1 mouse cellular context compared by ENCODE assay signal in genomic region chr4:119275726-119276125, GRCm38 (mm10).
TF ChIP-seq lines count a peak whose summit lies in the region.

No protein-coding gene starts in this region.

TF ChIP-seq in CH12.LX, 34 proteins besides CTCF, POLR2A, EP300 and RAD21:
- TF ChIP-seq ZC3H11A (IDR thresholded peaks at IDR 0.05; ENCODE audit: low read depth, low read length) (no peak), ZNF384 (IDR thresholded peaks at IDR 0.05; ENCODE audit: low read depth, low read length) (peak; percentile 51; the same call in 1 of the 2 replicates)
